Mouse (Mus musculus) kidney, adult 2 months (tissue): ENCODE measurements around the gene Ube4b.
"Not testable (repeated sequence)": the region's sequence is repeated elsewhere in the genome, so short reads cannot be mapped to it uniquely, and the experiment has no call there.

Experiments
- CTCF ChIP-seq: fragments of 200-500 bp; conservative IDR thresholded peaks from 2 replicates; pipeline ENCODE4 v1.5.1; 2011; ENCODE audit warnings: low read depth, mild to moderate bottlenecking, control low read depth, low read length, moderate library complexity, mixed read lengths; ENCODE audit not compliant: insufficient read depth, insufficient read length
- POLR2A ChIP-seq: fragments of 200-500 bp; IDR thresholded peaks from one replicate; pipeline ENCODE4 v1.6.1; 2011; ENCODE audit warnings: low read depth, low read length, control low read depth

DNA sequence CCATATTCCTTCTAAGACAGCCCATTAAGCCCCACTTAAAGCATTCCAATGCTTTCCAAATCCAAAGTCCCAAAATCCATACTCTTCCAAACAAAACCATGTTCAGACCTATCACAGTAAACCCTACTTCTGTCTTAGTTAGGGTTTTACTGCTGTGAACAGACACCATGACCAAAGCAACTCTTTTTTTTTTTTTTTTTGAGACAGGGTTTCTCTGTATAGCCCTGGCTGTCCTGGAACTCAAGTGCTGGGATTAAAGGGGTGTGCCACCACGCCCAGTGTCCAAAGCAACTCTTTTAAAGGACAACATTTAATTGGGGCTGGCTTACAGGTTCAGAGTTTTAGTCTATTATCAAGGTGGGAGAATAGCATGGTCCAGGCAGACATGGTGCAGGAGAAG, 5.3 kb upstream of the Ube4b start:
- TF ChIP-seq POLR2A, CTCF: not testable (repeated sequence)
